Mouse (Mus musculus) frontal cortex, postnatal 10 days (tissue): ENCODE data around the gene Apbb1.
A peak's percentile ranks its signal among the peaks of the same experiment; 100 is the strongest.

ENCODE experiments used
- DNase-seq, 2 experiments: peaks; one replicate each; pipeline ENCODE4 v3.0.0; 2022; ENCODE audit warnings: low spot score in 2 of 2, mixed read lengths in 1 of 2

Apbb1 gene

DNA sequence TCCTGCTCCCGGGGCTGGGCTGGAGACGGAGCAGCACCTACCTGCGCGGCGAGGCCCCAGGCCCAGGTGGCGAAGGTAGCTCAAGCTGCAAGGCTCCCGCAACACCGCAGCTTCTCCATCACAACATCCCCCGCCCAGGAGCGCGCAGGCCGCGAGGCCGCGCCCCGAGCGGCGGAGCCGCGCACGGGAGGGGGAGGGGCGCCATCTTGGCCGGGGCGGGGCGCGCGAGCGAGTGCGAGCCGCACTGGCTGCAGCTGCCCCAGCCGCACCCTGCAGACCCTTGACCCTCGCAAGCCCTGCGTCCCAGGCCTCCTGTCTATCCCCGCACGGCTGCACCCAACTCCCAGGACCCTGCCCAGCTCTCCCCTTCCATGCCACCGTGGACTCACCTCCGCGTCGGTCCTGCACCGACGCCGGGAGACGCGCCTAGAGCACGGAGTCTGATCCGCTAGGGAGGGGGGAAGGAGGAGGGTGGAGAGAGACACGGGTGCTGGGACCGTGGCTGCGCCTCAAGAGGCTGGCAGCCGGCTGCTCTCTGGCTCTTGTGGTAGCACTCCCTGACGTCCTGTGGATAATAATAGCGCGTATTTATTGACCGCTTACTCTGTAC is at the start of gene Apbb1:
Gene Apbb1, minus strand, starts transcription at position 560 of the 610 bp plus-strand sequence.
- DNase-seq = peak; percentile 59 to 76

DNA sequence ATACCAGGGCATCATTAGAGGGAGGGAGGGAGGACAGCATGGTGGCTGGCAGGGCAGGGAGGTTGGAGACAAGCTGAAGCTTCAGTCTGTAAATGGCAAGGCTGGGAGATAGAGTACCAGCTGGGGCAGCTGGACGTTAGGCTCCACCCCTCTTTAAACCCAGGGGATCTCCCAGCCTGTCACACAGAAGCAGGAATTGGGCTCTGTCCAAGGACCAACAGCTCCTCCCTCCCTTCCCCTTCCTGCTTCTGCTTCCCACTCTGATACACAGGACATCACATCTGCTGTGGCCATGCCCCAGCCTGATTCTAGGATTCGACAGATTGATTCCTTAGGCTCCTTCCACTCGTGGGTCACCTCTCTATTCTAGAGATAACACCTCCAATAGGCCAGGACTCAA is 47.2 kb upstream of the Apbb1 start:
- DNase-seq = no peak

DNA sequence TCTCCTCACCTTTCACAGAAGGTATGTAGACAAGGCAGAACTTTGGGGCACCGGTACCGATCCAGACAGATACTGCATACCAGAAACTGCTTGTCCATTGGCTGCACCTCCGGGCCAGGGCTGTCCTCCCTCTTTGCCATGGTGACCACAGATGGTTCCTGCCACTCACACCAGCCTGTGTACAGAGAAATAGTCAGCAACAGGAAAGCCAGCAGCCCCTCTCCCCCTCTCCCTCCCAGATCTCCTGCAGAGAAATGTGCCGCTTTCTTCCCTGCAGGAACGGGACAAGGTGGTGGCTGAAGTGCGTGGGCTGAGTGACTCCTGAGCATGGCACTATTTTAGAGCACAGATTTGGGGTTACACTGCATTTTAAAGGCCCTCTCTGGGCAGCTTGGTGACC is 43.9 kb upstream of the Apbb1 start:
- no peak for DNase-seq

DNA sequence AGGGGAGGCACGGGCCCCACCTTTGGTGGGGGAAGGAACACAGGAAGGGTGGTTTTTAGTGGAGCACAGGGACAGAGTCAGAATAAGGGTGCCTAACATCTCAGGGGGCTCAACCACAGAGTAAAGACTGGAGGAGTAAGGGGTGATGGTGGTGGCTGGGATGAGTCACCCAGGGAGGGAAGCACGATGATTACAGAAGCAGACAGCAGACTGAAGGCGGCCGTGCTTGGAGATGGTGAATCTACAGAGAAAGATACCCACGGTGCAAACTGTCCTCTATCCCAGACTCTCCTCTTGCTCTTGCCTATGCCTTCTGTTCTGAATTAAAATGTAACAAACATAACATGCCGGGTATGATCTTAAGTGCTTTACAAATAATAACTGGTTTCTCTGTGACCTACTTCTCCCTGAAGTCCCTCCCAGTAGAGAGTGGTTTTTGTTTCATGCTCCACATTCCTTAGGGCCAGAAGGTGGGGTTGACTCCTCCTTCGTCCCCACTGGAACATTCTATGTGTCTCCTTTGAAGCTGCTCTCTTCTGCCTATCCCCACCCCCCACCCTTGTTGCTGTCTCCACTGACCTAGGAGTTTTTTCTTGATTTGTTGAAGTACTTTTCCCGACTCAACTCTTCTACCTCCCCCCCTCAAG is 40.3 kb upstream of the Apbb1 start:
- DNase-seq = no peak

DNA sequence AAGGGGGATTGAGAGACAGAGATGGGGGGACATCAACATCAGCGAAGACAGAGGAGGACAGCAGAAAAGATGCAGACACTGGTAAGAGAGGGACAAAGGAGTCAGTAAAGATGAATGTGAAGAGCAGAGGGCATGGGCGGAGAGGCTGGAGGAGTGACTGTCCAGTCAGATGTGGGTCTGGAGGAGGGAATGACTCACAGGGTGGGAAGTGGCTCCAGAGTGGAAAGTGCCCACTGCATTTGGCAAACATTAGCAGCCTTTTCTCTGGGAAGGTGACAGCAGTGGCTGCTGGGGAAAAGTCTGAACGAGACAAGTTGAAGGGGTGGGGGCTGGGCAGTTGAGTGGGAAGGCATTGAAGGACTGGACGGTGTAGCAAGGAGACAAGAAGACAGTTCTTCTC is 39.6 kb upstream of the Apbb1 start:
- no peak for DNase-seq

DNA sequence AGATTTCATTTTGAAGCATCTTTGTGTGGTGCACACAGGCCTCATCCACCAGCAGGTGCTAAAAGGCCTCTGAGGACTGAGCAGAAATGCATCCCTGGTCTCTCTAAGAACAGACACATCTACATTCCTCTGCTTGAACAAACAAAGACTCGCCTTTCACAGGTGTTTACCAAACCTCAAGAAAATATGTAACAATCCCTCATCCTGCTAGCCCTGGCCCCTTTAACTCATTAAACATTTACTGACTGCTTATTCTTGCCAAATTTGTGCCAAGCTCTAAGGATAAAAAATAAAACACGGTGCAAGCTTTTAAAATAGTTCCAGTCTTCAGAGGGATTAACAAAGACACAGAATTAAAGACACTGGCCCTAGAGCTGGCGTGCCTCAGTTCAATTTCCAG is 38.2 kb upstream of the Apbb1 start:
- DNase-seq = no peak

DNA sequence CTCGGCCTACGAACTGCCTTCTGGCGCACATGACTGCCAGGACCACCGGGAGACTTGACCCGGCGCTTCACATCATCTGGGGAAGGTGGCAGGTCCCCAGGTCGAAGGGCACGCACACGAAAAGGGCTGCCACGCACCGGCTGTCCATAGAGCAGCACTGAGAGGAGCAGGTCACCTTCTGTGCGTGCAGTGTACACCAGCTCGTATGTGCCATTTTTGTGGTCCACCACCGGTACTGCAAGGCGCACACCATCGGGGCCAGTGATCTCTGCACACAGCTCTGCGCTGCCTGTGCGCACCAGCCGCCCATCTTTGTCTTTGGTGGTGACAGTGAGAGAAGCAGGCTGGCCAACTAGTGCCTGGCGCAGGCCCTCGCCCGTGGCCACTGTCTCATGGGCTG is 36.4 kb upstream of the Apbb1 start:
- no peak for DNase-seq

DNA sequence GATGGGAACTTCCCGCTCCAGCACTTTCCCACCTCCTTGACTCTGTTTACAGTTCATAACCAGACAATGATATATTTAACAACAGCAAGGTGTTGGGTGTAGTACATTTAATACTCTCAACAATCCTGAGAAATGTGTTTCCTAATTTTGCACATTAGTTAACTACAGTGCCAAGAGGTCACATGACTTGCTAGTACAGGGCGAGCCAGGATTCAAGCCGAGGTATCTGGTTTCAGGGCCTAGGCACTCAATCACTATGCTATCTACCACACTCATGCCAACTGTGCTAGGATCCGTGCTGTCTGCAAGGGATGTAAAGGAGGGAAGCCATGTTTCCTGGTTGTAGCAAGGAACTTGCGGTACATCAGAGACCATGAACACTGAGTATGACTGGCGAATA is 35.1 kb upstream of the Apbb1 start:
- no peak for DNase-seq

DNA sequence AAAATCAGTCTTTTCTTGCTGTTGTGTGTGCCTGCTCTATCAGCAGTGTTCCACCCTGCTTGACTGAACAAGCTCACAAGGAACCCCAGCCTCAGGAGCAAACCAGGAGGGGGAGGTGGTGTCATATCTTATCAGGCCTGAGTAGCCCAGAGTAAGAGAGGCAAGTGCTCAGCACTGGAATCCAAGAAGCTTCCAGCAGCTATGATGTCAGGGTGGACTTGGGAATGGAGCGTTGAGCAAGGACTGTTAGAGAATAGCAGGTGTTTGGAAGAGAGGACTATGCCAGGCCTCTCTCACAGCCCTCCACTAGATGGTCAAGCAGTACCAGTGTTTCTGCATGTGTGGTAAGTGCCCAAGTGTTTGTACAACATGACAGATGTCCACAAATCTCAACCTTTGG is 34.3 kb upstream of the Apbb1 start:
- DNase-seq = no peak

DNA sequence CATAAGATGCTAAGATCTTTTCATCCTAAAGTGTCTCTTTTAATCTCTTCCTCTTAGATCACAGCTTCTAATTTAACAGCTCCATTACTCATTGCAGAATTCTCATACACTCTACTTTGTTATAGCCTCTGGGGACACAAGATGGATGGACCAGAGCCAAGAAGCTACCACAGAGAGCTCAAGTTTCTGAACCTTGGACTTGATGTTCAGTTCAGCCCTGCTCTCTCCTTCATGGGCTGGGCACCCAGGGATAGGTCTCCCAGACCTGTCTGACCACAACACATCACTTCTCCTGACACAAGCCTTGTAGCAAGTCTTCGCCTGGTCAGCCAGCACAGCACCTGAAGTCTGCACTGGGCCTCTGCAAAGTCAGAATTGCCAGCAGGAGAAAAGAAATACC is 32.9 kb upstream of the Apbb1 start:
- no peak for DNase-seq

DNA sequence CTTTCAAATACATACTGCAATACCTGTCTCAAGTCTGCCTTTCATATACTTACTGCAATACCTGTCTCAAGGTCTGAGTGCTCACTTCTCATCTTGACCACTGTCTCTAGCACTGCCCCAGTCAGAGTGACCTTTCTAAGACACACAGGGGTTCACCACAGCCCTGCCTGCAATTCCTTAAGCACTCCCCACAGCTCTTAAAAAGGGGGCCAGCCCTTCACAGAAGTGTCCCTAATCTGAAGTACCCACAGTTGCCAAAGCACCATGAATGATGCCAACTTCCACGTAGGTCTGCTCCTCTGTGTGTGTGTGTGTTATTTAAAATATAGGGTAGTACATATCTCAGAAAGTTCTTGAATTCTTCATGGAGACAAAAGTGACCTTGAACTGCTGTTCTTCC is 30.3 kb upstream of the Apbb1 start:
- DNase-seq = no peak

DNA sequence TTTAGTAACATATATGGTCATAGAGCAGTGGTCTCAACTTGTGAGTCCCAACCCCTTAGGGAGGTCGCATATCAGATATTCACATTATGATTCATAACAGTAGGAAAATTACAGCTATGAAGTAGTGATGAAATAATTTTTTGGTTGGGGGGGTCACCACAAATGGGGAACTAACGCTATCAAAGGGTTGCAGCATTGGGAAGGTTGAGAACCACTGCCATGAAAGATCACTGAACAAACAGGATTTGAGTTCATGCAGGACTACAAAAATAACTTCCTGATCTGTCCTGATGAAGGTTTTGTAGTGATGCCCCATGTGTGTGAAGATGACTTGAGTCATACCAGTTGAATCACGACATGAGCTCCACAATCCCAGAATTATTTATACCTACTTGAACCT is 27.0 kb upstream of the Apbb1 start:
- DNase-seq = no peak

DNA sequence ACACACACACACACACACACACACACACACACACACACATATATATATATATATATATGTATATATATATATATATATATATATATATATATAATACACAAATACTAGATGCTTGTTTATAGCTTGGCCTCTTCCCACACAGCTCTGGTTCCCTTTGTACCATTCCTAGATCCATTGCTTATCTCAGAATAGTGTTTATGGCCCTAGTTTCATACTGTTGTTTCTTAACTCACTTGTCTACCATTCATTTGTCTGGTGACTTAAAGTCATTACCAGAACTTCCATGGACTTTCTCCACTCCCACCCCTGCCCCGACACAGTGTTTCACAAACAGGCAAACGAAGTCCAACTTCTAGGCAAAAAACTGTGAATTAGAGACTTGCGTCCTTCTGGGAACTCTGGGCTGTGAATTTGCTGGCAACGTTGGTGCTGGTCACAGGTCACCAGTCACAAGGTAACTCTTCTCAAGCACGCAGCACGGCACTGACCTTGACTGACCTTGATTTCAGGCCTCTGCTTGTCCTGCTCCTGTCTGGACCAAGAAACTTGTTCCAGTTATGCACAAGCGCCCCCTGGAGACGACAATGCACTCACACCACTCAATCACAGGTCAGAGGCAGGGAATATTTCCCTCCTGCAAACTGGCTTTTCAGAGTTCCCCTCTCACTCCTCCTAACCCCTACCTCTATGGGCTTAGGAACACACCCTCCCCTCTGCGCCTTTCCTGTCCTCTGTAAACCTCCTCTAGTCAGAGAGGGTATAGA is 21.6 kb upstream of the Apbb1 start:
- DNase-seq = peak in 1 of 2 experiments; percentile 47

DNA sequence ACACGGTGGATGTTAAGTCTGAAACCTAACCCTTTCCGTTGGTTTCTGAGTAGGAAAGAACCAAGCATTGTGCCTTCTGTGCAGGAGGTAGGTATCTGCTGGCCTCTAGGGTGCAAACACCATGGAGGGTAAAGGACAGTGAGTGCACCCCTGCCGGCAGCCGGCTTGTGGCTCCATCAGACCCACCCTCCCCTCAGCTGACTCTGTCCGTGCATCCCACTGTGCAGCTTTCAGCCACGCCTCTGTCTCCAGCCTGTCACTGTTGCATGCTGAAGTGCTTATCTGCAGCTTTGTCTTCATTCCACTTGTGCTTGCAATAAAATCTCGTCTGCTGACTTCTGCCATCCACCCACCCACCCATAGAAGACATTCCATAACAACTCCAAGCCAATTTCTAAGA is 8.6 kb upstream of the Apbb1 start:
- no peak for DNase-seq

DNA sequence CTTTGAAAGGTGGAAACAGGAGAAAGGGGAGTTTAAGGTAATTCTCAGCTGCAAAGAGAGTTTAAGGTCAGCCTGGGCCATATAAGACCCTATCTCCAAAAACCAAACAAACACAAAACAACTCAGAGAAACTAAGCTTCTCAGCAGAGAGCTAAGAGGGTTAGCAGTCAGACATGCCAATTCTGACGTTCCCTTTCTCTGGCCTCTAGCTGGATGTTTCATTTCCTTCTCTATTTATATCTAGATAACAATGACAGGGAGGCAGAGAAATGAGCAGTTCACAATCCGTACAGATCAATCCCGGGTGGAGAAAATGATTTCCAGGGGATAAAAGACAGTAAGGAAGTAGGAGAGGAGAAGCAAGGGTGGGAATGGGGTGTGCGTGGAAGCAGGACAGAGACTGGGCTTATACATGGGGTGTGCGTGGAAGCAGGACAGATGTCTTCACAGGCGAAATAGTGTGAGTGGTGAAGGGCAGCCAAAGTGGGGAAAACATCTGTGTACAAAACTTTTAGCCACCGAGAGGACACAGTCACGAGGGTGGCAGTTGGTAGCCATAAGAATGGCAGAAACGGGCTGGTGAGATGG is 7.0 kb upstream of the Apbb1 start:
- no peak for DNase-seq

DNA sequence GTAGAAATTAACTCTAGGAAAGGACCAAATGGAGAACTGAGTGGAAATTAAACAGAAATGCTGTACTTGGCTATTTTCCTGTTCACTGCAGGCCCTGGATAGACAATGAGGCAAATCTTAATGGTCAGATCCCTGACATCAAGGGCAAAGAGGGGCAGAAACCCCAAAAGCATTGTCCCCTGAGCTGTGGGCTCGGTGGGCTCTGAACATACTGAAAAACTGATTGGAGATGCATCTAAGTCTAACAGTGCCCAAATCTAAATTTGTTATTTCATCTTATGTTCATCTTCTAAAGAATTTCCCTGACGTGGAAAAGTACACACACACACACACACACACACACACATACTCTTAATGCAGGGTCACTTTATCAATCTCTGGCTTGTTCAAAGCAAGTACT is 506 bp upstream of the Apbb1 start:
- DNase-seq = no peak

DNA sequence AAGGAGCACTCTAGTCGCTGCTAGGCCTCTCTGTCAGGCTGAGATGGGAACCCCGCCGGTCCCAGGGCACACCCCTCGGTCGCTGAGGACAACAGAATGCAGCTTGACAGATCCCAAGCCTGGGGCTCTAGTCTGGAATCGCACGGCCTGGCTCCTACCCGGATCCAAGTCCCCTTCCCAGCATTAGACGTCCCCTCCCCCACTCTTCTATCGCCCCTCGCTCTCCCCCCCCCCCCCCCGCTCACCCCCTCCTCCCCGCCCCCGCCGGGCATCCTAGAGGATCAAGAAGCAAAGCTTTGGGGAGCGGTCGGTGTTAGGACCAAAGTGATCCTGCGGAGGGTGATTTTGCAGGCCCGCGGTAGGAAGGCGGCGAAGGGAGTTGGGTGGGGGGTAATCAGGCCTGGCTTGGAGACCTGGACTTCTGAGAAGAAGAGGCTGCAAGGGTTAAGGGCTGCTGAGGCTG is 795 bp downstream of the Apbb1 start:
- DNase-seq = no peak

DNA sequence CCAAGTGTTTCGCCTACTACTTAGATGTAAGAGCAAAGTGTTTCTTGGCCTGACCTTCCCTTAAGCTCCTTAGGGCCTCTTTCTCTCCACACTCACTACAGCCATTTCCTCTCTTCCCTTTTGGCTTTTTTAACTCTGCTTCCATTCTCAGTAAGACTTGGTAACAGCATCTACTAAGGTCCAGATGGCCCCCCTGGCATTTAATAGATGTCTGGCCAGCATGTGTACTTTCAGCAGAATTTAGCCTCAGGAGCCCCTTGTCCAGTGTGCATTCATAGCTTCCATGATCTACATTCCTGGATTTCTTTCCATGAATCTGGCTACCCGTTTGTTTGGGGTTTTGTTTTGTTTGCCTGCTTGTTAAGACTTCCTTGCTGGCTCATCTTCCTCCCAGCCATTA is 3.0 kb downstream of the Apbb1 start:
- DNase-seq = no peak

DNA sequence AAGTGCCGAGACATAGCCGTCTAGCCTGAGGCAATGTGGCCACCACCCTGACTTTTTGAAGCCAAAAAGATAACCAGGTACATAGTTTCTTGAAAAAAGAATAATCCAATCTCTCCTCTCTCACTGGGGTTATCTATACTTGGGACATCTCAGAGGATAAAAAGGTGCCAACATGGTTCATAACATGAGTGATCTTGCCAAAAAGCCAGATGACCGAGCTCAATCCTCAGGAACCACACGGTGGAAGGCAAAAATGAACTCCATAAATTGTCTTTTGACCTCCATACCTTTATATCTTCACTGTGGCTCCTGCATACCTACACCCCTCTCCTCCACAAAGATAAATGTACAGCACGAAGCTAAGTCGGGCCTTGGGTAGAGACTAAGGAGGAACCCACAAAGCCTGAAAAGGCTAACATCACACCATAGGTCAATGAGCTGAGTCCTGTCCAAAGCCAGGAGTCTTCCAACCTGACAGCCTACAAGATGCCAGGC is 4.0 kb downstream of the Apbb1 start:
- DNase-seq = no peak

DNA sequence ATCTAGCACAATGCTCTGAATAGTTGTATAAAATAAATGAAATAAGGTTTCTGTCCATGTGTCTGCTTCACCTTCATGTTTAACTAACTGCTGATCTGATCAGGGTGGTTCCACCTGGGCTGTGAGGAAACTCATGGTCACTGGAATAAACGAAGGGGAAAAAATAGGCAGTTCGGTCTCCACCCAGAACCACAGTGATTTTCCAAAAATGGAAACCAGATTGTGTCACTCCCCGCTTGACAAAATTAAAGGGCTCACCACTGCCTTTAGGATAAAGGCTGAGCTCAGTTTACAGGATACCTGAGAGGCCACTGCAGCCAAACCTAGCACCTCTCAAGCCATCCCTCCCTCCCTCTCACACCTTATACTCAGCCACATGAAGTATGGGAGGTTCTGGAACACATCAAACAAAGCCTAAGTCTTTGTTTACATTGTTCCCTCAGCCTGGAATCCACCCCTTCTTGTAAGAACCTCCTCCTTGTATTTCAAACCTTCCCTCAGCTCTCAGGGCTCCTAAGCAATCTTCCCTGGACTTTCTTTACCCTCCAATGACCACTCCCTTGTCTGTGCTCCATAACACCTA is 5.2 kb downstream of the Apbb1 start:
- no peak for DNase-seq

DNA sequence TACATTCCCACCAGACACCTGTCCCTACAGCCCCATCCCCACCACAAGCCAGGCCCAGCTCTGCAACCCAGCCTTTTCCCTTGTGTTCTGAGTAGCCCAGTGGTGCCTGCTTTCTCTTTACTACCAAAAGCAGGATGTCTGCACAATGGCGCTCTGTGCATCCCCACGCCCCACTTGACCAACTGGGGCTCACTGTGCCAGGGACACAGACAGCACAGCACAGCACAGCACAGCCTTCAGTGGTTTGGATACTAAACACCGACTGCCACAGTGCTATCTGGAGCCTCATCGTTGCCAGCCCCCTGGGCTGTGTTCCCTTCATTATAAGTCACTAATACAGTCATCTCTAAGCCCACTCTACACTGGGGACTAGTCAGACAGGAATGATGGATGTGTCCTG is 6.9 kb downstream of the Apbb1 start:
- no peak for DNase-seq

DNA sequence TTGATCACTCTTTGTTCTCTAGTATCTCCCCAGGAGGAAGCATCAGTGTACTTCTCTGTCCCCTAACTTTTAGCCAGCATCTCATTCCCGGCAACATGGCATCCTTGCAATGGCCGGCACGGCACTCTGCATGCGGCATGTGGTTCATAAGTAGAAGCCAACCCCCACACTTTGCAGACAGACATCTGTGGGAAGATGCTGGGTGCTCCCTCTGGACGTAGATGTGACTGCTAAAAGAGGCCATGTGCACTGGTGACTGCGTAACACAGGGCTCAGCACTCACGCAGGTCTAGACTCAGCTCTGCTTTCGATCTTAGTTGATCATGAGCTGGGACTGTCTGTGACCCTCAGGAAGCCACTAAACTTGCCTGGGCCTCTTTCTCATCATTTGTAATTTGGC is 8.5 kb downstream of the Apbb1 start:
- DNase-seq = no peak
